Mouse (Mus musculus): ENCODE measurements around the gene Arvcf. TPM values are rescaled to one million over a fixed set of nuclear protein-coding genes. Genes with fewer than 3 reads are reported as not detected.
A peak's percentile ranks its signal among the peaks of the same experiment; 100 is the strongest.

Arvcf gene
- polyA plus RNA-seq, 1 experiment from 2014 or later: 20.6 TPM

- Histone ChIP-seq H3K4me3 (replicated peaks; ENCODE audit: low read depth, low read length) (no peak overlapping the region), H3K4me2 (ENCODE audit: low read length) (no peak overlapping the region), H3K9ac (ENCODE audit: low read depth, low read length) (no peak overlapping the region), H3K36me3 (ENCODE audit: insufficient read depth, low read length) (peaks cover 15% of the 10 kb centered on the region), H3K4me1 (replicated peaks; ENCODE audit: insufficient read depth, low read length) (peaks cover 22% of the 10 kb centered on the region), H3K9me3 (replicated peaks; ENCODE audit: low read length) (no peaks in the 10 kb centered on the region), H3K27me3 (ENCODE audit: insufficient read depth, low read length) (no peaks in the 10 kb centered on the region), H3K27ac (no peak overlapping the region)
- no peak for DNase-seq (ENCODE audit: low spot score)
- no peak for TF ChIP-seq CTCF (IDR thresholded peaks at IDR 0.05; ENCODE audit: low read depth)
- no peak for ATAC-seq (replicated peaks; ENCODE audit: low FRiP score, low read depth)
- 88% methylated on average over 8 of the region's 8 CpGs for WGBS
Measured at GRCm38 (mm10) chr16:18452361-18452862, 104.4 kb downstream of the Arvcf start.

GRCm38 (mm10) chr16:18453846-18454245, 105.9 kb downstream of the Arvcf start:
- ATAC-seq (replicated peaks; ENCODE audit: low FRiP score, low read depth) (0 out of 2 replicates have a peak, but pooled peaks have one; percentile 10), DNase-seq (ENCODE audit: low spot score) (no peak)
- H3K4me1 ChIP-seq (replicated peaks; ENCODE audit: insufficient read depth, low read length): 0 out of 2 replicates have a peak, but pooled peaks cover 10% of the 10 kb centered on the region
- H3K36me3 ChIP-seq (ENCODE audit: insufficient read depth, low read length): peaks cover 15% of the 10 kb centered on the region
- no peak overlapping the region for H3K4me2 ChIP-seq (ENCODE audit: low read length)
- no peak overlapping the region for H3K4me3 ChIP-seq (replicated peaks; ENCODE audit: low read depth, low read length)
- no peak overlapping the region for H3K27ac ChIP-seq
- 43% methylated on average over 5 of the region's 5 CpGs for WGBS
- H3K9me3 ChIP-seq (replicated peaks; ENCODE audit: low read length): no peaks in the 10 kb centered on the region
- no peaks in the 10 kb centered on the region for H3K27me3 ChIP-seq (ENCODE audit: insufficient read depth, low read length)
- no peak overlapping the region for H3K9ac ChIP-seq (ENCODE audit: low read depth, low read length)
- no peak for TF ChIP-seq CTCF (IDR thresholded peaks at IDR 0.05; ENCODE audit: low read depth)

GRCm38 (mm10) chr16:18455407-18455806, 107.4 kb downstream of the Arvcf start:
- H3K27ac ChIP-seq: no peak overlapping the region
- WGBS: 88% methylated on average over 6 of the region's 6 CpGs
- no peak overlapping the region for H3K9ac ChIP-seq (ENCODE audit: low read depth, low read length)
- no peak for ATAC-seq (replicated peaks; ENCODE audit: low FRiP score, low read depth)
- TF ChIP-seq CTCF (IDR thresholded peaks at IDR 0.05; ENCODE audit: low read depth): no peak
- peaks cover 15% of the 10 kb centered on the region for H3K36me3 ChIP-seq (ENCODE audit: insufficient read depth, low read length)
- H3K4me1 ChIP-seq (replicated peaks; ENCODE audit: insufficient read depth, low read length): 0 out of 2 replicates have a peak, but pooled peaks cover 13% of the 10 kb centered on the region
- H3K27me3 ChIP-seq (ENCODE audit: insufficient read depth, low read length): no peaks in the 10 kb centered on the region
- no peak overlapping the region for H3K4me3 ChIP-seq (replicated peaks; ENCODE audit: low read depth, low read length)
- DNase-seq (ENCODE audit: low spot score): no peak
- H3K4me2 ChIP-seq (ENCODE audit: low read length): no peak overlapping the region
- no peaks in the 10 kb centered on the region for H3K9me3 ChIP-seq (replicated peaks; ENCODE audit: low read length)

MicroRNAs encoded within 50 kb of the gene (microRNA counts, 519-probe panel; counts per million panel counts)
- 3,716 counts per million, percentile 73 among the panel's probes with 10 or more counts for microRNA mmu-miR-185

Small RNA genes within 50 kb of the gene (microRNA-seq; reads per million reads assigned to microRNA genes)
- not detected for gene Gm26219
- gene Mir185: 270 reads per million, percentile 62 among the genes with 10 or more reads in this experiment

Other genes with a start within 250 kb of the Arvcf start
- gene Rtn4r, start 220.5 kb upstream of the Arvcf start, polyA plus RNA-seq (2015; fragmentation: Nextera tagmentation; extraction: Ambion mirVana): 1.0 and 1.2 TPM in 2 replicates
- gene Ccdc188, start 130.3 kb upstream of the Arvcf start, polyA plus RNA-seq (2015; fragmentation: Nextera tagmentation; extraction: Ambion mirVana): not detected in 2 replicates
- gene Zdhhc8, start 113.0 kb upstream of the Arvcf start, polyA plus RNA-seq (2015; fragmentation: Nextera tagmentation; extraction: Ambion mirVana): 13.1 and 13.5 TPM in 2 replicates
- 53.0 and 59.2 TPM in 2 replicates for gene Trmt2a, start 99.5 kb upstream of the Arvcf start, polyA plus RNA-seq (2015; fragmentation: Nextera tagmentation; extraction: Ambion mirVana)
- 457 and 487 TPM in 2 replicates for gene Ranbp1, start 99.5 kb upstream of the Arvcf start, polyA plus RNA-seq (2015; fragmentation: Nextera tagmentation; extraction: Ambion mirVana)
- gene Gm49776, start 89.9 kb upstream of the Arvcf start, polyA plus RNA-seq (2015; fragmentation: Nextera tagmentation; extraction: Ambion mirVana): 0.91 and 3.0 TPM in 2 replicates
- 15.6 and 18.5 TPM in 2 replicates for gene Dgcr8, start 58.9 kb upstream of the Arvcf start, polyA plus RNA-seq (2015; fragmentation: Nextera tagmentation; extraction: Ambion mirVana)
- gene Tango2, start 79 bp upstream of the Arvcf start, polyA plus RNA-seq (2015; fragmentation: Nextera tagmentation; extraction: Ambion mirVana): 28.3 and 31.6 TPM in 2 replicates
- gene Txnrd2, start 78.2 kb downstream of the Arvcf start, polyA plus RNA-seq (2015; fragmentation: Nextera tagmentation; extraction: Ambion mirVana): 29.8 and 30.6 TPM in 2 replicates
- 107 and 123 TPM in 2 replicates for gene Comt, start 78.7 kb downstream of the Arvcf start, polyA plus RNA-seq (2015; fragmentation: Nextera tagmentation; extraction: Ambion mirVana)
- gene Gnb1l, start 150.5 kb downstream of the Arvcf start, polyA plus RNA-seq (2015; fragmentation: Nextera tagmentation; extraction: Ambion mirVana): 12.9 and 16.1 TPM in 2 replicates
- 2.2 and 3.0 TPM in 2 replicates for gene Rtl10, start 150.7 kb downstream of the Arvcf start, polyA plus RNA-seq (2015; fragmentation: Nextera tagmentation; extraction: Ambion mirVana)
- 0.23 and 0.32 TPM in 2 replicates for gene Tbx1, start 242.5 kb downstream of the Arvcf start, polyA plus RNA-seq (2015; fragmentation: Nextera tagmentation; extraction: Ambion mirVana)